Mouse (Mus musculus): ENCODE results near the gene Lbr.

DNA sequence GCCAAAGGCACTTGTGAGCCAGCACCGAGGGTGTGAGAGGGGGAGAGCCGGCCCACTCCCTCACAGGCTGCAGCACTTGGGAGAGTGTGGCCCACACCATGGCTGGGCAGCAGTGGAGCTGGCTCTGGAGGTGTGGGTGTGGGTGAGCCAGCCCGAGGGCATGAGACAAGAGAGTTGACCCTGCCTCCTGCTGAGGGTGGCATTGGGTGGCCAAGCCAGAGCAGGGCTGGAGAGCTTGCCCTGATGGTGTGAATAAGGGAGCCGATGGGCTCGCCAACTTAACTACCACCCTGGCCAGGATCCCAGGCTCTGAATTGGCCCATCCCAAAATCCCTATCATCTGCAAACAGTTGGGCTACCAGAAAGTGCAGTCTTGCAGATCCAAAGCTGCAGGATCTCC is 35.6 kb upstream of the Lbr start:
- TF ChIP-seq MYOG (IDR thresholded peaks at IDR 0.05; ENCODE audit: control insufficient read depth, extremely low read depth, insufficient read length) (no peak), MAX (IDR thresholded peaks at IDR 0.05) (no peak), CTCF (IDR thresholded peaks at IDR 0.05; ENCODE audit: control insufficient read depth, insufficient read depth, insufficient read length) (no peak), FOSL1 (IDR thresholded peaks at IDR 0.05; ENCODE audit: insufficient read depth, low read length, poor library complexity, severe bottlenecking) (no peak)

Data from C2C12 (cell line).